Mouse (Mus musculus): ENCODE measurements around the gene Acoxl. TPM values are rescaled to one million over a fixed set of nuclear protein-coding genes. Genes with fewer than 3 reads are reported as not detected.

Gene Acoxl
- total and polyA plus RNA-seq, 3 experiments: 0.35 to 1.4 (median 0.94) TPM

DNA sequence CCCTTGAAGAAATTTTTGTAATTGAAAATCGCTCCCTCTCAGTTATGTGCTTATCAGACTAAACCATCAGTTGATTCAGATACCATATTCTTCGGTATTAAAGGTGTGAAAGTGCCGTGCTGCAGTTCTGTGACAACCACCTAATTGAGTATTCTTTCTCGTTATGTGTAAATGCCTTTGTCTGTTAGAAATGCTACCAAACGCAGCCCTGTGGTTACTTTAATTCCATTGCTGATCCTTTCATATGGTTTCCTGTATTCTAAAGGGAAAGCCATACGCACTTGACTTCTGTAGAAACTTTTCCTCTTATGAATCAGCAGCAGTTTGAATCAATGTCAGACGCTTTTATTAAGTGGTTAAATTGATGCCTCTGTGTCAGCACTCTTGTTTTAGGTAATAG lies 278.9 kb downstream of the Acoxl start:
- no peak for DNase-seq

DNA sequence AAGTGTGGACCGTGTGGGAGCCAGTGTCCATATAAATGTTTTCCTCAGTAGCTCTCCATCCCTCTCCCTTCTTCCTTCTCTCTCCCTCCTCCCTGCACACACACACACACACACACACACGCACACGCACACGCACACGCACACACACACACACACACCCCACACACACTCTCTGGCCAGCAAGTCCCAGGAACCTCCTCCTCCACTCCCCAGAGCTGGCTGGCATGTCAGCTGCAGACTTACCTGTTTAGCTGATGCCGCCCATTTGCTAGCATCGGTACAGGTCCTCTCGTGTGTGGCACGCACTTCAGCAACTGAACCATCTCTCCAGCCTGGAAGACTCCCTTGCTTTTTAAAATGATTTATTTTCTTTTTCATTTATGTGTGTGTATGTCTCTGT lies 280.3 kb downstream of the Acoxl start:
- no peak for DNase-seq

DNA sequence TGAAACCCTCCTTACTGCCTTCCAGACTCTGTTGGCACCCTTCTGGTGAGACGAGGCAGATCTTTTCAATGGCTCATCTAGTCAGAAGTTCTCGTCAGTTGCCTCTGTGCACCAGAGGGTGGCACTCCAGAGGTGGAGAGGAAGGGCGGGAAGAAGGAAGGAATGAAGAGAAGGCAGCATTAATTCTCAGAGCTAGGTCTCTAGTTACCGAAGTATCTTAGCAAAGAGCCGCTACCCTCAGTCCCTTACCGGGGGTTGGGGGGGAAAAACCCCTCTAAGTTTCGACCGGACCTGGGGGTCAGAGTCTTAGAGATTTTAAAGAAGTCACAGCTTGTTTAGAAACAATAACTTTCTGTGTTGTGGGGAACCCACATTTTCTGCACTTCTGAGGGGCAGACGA lies 283.8 kb downstream of the Acoxl start:
- DNase-seq: peak; percentile 75

DNA sequence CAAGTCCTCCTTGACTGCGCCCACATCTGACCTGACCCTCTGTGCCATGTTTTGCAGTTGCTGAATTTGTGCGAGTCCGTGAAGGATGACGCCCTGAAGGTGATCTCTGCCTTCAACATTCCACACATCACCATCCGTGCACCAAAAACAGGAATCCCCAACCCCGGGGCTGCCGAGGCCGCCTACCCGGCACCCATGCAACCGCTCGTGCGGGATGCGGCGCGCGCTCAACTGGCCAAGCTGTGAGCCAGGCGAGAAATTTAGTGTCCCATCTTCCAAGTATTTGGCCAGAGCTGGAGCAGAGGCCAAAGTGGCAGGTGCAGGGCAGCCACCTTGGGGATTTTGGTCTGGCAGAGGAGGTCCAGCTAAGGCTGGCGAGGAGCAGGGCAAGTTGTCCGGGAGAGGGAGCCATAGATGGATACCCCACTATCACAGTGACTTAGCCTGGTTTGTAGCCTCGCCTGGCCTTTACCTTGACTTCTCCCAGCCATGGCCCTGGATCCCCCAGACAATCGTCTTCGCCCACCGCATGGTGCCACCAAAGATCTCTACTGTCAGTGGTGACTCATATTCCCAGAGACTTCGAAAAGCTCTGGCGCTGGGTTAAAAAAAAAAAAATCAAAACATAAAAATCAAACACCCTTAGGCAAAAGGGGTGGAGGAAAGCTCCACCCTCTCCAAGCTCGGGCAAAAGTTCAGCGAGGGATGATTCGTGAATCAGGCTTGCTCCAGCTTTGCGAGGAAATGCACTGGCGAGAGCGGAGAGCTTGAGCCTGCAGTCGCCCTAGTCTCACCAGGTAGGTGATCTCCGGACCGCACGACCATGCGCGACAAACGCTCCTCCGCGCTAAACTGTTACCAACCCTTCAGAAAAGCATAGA lies 284.5 kb downstream of the Acoxl start:
- DNase-seq: peak; percentile 77

DNA sequence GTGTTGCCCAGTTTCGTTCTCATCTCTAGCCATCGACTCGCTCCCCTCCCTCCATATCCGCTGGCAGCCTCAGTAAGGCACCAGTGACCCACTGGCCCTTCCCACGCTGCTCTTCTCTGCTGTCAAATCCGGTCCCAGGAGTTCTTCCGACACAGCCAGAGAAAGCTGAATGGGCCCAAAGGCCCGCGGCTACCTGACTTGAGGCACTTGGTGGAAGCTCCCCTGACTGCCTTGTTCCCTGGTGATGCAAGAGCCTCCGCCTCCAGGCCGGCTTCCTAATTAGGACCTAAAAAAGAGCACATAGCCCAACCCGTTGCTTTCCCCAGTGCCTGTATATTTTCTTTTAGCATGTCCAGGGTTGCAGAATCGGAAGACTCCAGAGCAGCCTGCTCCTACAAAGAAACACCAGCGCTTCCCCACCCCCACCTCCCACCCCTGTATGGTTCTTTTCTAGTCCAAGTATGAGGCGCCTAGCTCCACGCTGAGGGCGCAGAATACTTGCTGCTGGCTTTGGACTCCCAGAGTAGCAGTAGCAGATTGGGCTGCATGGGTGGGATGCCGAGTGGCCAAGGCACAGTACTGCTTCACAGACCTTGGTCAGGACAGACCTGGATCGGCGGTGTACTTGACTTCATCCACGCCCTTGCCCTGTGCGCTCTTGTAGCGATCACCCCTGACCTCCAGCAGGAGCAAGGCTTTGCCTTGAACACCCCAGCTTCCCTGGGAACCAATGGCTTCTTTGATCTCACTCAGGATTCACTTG lies 285.4 kb downstream of the Acoxl start:
- DNase-seq: peak; percentile 21

DNA sequence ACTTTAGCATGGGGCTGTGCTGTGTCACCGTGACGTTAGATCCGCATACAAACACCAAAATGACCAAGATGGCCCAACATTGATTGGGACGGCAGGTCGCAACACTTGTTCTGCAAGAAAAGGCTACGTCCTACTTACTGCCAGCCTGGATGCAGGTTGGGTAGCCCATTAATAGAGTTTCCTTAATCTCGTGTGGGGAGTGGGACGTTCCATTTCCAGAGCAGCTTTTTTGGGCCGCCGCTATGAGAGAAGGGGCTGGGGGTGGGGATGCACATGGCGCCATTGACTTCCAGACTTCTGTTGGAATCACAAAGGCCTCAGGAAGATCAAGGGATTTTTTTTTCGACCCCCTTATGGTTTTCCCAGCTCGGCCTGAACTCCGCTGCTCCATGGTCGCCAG lies 286.0 kb downstream of the Acoxl start:
- DNase-seq: no peak

DNA sequence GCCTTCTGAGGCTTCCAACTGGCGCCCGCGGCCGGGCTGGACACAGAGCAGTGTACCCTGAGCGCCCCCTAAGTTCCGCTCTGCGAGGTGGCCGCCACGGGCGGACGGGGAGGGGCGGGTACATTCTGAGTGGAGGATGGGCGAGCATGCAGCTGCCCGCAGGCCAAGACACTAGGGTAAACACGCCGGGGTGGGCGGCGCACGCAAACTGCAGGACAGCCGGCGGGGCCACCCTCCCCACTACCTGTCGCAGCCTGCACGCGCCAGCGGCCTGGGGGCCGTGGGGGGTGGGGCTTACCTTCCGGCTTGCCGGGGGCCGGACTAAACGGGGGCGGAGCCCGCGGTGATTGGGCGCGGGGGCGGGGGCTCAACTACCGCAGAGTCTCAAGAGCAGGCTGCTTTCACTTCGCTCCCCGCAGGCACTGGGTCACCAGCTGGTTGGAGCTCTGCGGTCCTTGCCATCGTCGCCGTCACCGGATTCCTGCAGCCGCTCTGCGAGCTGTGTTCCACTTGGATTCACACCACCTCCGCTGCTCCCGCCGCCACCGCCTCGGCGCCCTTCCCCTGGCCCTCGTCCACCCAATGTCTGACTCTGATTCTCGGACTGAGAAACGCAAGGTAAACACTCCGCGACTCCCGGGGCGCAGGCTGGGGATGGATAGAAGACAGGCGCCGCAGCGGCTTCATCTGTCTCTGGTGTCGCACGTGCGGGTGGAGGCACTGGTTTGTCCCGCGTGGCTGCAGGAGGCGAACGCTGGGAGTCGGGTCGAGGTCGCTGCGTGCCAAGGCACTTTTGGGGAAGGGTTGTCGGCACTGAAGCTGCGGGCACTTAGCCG lies 287.2 kb downstream of the Acoxl start, which contains the start of gene Bcl2l11:
Gene Bcl2l11 (plus strand): TSS at position 404 of the 836 bp plus-strand sequence.
- peak; percentile 98 for DNase-seq

DNA sequence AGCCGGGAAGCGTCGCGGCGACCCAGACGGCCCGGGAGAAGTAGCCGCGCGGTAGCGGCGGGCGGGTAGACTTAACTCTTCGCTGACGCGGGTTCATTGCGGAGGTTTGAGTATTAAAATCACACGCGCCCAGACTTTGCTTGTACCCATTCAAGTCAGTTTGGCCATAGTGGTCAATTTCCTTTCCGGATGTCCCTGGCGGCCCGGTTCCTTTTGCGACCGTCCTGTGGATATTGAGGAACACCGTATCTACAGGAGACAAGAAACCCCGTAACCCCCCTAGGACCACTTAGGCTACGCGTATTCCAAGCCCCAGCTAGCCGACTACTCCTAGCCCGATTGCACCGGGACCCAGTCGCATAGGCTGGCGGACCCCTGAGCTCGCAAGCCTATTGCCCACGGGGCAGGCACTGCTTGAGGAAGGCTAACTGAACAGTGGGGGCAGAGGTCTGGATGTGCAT lies 287.9 kb downstream of the Acoxl start:
- DNase-seq: no peak

DNA sequence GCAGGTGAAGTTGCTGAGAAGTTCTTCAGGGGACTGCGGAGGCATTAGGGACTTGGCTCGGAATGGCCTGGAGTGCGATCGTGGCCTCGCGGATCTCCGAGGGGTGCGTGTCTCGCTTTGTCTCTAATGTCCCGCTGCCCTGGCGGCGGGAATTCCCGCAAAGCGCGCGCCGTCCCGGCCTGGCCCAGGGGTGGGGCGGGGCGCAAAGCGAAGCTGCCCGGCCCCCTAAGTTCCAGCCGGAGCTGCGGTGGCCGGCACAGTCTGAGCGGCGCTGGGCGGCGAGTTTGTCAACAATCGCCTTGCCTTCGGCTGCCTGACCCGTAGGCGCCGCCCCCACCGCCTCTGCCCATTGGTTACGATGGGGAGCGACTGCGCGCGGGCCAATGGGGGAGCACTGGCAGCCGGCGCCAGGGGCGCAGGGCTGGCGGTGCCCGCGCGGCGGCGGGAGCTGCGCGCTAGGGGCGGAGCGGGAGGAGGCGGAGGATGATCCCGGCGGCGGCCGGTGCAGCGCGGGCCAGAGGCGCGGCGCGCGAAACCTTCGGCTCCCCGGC lies 288.5 kb downstream of the Acoxl start:
- peak; percentile 99 for DNase-seq

DNA sequence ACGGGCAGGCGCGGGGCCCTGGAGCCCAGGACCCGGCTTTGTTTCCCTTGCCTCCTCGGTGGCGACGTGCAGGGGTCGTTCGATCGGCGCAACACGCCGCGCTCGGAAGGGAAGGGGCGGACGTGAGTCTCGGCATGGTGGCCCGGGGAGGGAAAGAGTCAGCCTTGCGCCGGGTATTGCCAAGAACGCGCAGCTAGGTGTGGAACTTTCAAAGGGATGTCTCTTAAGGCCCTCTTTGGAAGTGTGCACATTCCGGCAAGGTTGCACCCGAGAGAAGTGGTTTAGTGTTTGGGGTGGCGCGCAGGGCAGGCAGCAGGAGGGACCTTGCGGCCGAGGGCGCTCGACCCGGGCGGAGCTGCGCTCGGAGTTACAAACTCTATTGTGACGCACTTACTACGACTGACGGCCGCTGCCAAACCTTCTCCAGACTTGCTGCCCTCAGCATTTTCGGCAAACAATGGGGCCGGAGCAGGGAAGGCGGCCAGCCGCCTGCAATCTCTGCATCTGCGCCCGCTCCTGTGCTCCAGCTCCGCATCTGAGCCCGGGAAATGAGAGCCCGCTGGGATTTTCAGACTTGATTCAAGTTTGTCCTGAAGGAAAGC lies 289.1 kb downstream of the Acoxl start:
- peak; percentile 93 for DNase-seq

DNA sequence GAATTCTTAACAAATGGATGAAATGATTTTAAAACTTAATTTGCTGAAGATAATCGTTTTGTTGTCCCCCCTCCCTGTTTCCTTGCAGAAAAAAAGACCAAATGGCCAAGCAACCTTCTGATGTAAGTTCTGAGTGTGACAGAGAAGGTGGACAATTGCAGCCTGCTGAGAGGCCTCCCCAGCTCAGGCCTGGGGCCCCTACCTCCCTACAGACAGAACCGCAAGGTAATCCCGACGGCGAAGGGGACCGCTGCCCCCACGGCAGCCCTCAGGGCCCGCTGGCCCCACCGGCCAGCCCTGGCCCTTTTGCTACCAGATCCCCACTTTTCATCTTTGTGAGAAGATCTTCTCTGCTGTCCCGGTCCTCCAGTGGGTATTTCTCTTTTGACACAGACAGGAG lies 289.9 kb downstream of the Acoxl start:
- DNase-seq: no peak

DNA sequence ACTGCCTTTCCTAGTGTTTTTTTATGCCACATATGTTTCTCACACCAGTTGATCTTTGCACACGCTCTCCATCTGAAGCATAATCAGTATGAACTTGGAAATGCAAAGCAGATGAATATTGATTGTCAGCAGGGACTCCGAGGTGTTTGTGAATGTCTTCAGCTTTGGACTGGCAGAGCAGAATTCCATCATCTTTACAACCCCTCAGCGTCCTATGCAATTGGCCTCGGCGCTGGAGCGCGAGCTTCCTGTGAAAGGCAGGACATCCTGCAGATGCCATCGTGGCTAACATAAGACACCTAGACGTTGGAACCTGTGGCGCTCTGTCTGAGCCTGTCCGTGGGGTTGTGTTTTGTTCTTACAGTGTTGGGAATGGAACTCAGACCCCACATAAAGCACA lies 292.8 kb downstream of the Acoxl start:
- no peak for DNase-seq

DNA sequence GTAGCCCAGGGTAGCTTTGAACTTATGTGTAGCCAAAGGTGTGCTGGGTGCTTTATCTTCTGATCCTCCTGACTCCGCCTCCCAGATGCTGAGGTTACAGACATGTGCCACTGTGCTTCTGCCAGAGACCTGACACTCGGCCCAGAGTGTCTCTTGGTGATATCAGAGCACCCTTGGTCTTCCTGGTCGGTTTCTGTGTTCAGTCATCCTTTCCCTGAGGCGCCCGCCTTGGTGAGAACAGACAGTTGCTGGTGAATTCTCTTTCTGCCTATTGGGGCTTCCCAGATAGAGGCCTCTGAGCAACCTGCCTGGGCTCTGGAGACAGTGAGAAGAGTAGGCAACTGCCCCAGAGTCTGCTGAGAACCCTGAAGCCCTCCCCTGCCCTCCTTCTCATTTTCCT lies 294.0 kb downstream of the Acoxl start:
- DNase-seq: no peak

DNA sequence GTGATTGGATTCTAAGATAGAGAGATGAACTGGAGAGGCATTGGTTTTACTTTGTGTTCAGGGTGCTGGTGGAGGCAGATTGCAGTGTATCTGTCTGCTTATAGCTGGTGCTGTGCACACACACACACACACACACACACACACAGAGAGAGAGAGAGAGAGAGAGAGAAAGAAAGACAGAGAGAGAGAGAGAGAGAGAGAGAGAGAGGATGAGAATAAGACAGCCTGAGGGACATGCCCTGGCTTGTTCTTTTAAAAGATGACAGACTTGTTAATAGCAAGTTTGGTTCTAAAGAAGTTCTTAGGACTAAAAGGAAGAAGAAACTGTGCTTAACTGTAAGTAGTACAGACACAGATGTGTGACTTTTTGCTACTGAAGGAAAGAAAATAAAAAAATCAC lies 295.2 kb downstream of the Acoxl start:
- DNase-seq: no peak

DNA sequence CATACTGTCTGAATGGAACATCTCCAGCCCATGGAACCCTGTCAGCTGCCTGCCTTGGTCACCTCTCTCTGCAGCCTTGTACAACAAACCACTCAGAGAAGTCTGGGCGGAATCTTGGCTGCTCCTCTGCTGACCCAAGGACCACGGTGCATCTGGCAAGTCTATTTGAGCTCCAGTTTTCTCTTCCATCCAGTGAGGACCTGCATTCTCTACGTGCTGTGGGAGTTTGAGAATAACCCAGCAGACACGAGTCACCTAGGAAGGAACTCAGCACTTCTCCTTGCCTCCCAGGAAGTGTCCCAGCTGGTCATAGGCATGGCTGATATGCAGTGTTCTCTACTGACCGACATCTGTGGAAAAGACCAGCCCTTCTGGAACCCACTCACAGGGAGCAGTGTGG lies 295.8 kb downstream of the Acoxl start:
- DNase-seq: no peak

DNA sequence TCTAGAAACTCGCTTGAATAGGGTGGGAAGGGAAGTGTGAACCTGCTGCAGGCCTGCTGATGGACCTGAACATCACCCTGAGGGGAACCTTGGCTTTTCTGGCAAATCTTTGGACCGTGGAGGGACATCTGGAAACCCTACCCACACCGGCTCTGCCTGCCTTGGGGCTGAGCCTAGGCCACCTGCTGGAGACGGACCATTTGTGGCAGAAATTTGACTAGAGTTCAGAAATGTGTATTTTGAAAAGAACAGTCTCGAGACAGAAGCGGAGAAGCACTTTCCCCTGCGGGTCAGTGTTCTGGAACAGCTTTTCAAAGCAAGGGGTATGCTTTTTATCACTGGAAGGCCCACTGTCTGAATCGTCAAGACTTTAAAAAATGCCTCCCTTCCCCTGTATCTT lies 296.3 kb downstream of the Acoxl start:
- no peak for DNase-seq

DNA sequence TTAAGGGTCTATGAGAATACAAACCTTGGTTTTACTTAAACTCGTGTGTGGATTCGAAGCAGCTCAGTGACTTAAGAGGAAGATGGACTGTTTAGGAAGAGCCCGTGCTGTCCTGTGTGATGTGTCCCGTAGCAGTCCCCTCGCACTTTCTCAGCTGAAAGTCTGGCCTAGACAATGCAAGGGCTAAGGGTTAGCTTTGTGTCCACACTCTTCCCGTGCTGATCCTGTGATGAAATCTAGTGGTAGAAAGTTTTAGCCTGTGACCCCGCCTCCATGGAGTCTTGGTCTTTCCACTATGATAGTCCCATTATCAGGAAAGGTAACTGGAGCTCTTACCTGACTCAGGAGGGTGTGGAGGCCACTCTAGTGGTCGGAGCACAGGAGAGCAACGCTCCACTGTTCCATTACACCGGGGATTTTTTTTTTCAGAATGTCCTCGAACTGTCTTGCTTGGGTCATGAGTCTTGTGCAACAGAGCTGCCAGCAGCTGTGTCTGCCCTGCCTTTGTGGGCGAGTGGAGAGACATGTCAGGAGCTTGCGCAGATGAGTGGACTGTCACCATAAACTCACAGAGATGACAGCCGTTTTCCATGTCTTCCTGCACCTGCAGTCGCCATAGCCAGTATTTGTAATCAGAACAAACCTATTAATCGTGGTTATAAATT lies 298.2 kb downstream of the Acoxl start:
- peak; percentile 72 for DNase-seq

DNA sequence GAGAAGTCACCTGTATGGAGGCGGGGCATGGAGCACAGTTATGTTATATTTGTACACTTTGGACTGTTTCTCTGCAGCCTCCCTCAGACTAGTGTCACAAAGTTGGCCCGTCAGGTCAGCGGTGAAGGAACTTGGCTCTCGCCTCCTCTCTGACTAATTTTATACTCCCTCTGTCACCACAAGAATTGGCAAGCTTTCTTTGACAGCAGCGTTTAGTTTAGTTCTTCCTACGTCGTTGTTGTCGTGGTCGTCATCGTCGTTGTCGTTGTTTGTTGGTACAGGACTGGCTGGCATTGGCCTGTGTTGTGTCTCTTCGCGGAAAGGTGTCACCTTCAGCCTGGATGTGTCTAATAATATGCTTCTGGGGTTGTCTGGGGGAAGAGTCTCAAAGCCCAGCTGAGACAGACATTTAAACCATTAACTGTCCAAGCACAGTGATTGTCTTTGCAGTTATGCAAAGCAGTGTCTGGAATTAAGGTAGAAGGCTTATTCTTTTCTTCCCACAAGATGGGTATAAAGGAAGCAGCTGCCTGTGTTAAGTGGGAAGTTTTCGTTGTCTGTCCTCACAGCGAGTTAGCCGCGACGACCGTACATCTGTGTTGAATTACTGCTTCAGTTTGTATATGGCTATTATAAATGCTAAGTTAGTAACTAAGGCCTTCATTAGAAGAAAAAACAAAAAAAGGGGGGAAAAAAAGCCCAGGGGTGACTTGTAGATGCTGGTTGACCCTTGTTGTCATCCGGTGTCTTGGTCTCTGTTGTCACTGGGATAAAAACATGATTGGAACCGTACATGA lies 299.0 kb downstream of the Acoxl start:
- peak; percentile 62 for DNase-seq

DNA sequence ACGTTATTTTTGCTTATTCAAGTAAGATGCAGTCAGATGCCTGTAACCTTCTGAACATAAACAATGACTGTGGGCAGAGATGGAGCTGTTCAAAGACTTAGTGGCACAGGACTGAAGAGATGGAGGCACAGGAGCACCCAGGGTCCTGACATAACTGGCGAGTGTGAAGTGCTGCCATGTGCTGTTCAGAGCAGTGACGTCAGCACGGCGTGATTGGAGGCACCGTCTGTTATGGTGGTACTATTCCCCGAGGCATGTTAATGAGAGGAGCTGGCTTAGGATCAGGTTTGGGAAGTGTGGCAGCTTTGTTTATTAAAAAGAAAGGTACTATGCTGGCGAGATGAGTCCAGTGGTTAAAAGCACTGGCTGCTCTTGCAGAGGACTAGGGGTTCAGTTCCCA lies 300.2 kb downstream of the Acoxl start:
- no peak for DNase-seq

DNA sequence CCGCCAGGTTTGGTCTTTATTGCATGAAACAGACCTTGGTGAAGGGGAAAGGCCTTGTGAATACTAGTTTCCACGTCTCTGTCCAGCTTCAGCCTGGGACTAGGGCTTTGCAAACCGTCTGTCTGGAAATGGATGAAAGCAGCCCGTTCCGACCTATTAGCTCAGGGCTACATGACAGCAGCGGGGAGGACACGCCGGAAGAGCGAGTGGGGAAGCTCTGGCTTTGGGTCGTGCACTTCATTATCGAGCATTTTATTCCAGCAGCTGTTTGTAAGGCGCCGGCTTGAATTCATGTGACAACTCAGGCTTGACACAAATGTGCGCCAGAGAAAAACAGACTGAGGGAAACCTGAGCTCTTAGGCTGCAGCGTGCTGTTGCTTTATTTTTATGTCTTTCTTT lies 301.1 kb downstream of the Acoxl start:
- DNase-seq: peak; percentile 67

Measured in adrenal gland, adult 2 months (tissue).